Mouse (Mus musculus): ENCODE data around the gene Zfp345.
A peak's percentile ranks its signal among the peaks of the same experiment; 100 is the strongest.
"Not testable (repeated sequence)": the region's sequence is repeated elsewhere in the genome, so short reads cannot be mapped to it uniquely, and the experiment has no call there.

The Zfp345 gene

DNA sequence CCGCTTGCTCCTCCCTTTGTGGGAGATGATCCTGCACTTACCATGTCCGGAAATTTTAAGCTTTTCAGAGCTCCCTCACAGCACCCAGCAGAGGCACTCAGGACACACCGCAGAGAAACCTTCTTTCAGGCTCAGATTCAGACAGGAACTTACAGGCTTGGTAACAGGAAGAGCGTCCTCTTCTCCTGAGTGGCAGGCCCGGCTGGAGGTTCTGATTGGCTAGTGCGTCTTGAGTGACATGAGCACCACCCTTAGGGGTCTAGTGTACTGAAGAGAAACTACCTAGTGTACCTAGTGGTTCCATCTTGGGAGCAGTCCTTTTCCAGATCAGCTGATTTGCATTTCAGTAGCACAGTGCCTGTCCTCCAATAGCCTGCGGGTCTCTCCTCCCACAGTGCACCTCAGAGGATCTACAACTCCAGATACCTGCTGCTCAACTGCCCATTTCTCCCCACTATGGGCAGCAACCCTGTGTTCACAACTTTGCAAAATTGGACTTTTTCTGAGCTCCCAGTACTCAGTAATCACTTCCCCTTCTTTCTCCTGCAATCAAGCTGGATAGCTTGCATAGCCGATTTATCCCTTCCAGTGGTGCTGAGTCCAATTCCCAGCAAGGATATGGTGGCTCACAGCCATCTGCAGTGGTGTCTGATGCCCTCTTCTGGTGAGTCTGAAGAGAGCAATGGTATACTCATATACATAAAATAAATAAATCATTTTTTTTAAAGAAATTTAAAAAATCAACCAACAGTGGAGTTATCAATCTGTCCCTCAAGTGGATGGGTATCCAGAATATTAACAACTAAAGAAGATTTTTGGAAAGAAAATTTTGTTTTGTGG lies at the start of gene Zfp345:
Gene Zfp345, minus strand, starts transcription at position 153 of the 840 bp plus-strand sequence.
- DNase-seq (ENCODE audit: low spot score) = peak; percentile 3

- DNase-seq (ENCODE audit: low spot score) = no peak
Measured at GRCm38 (mm10) chr2:150525703-150526207, 40.9 kb upstream of the Zfp345 start.

- DNase-seq (ENCODE audit: low spot score) = no peak
Measured at GRCm38 (mm10) chr2:150512837-150513236, 27.9 kb upstream of the Zfp345 start.

- not testable (repeated sequence) for DNase-seq (ENCODE audit: low spot score)
Measured at GRCm38 (mm10) chr2:150500124-150500973, 15.5 kb upstream of the Zfp345 start.

GRCm38 (mm10) chr2:150493031-150493430 lies 8.1 kb upstream of the Zfp345 start:
- no peak for DNase-seq (ENCODE audit: low spot score)

DNA sequence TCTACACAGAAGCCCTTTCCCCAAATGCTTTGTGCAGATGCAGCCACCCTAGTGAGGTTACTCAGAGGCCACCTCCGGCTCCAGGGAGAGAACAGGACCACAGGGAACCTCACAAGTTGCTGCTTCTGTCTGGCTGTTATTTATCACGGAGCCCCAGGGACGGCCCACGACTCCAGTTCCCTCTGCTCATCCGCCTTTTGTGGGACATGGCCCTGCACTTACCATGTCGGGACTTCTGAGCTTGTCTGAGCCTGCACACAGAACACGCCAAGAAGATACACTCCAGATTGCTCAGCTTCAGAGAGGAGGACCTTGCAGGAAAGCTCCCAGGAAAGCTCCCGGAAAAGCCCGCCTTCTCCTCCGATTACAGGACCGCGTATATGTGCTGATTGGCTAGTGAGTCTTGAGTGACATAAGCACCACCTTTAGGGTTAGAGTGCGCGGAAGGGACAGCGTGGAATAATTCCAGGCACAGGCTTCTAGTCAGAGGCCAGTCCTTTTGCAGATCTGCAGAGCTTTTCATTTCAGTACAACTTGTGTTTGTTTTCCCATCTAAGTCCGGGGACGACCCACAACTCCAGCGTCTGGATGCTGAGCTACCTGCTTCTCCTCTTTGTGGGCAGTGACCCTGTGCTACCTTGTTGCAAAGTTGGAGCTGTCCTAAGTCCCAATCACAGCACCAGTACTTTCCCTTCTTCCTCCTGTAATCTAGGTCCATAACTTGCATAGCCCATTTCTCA lies 33.5 kb downstream of the Zfp345 start, which contains the start of gene Zfp442:
Gene Zfp442, minus strand, starts transcription at position 307 of the 740 bp plus-strand sequence.
- DNase-seq (ENCODE audit: low spot score) = peak; percentile 72

- not testable (repeated sequence) for DNase-seq (ENCODE audit: low spot score)
Measured at GRCm38 (mm10) chr2:150439084-150439483, 45.8 kb downstream of the Zfp345 start.
